Mouse (Mus musculus): ENCODE data around the gene Zbtb39. TPM values are rescaled to one million over a fixed set of nuclear protein-coding genes. Genes with fewer than 3 reads are reported as not detected.

The Zbtb39 gene
- polyA plus RNA-seq, 1 experiment, result 3.1 TPM

DNA sequence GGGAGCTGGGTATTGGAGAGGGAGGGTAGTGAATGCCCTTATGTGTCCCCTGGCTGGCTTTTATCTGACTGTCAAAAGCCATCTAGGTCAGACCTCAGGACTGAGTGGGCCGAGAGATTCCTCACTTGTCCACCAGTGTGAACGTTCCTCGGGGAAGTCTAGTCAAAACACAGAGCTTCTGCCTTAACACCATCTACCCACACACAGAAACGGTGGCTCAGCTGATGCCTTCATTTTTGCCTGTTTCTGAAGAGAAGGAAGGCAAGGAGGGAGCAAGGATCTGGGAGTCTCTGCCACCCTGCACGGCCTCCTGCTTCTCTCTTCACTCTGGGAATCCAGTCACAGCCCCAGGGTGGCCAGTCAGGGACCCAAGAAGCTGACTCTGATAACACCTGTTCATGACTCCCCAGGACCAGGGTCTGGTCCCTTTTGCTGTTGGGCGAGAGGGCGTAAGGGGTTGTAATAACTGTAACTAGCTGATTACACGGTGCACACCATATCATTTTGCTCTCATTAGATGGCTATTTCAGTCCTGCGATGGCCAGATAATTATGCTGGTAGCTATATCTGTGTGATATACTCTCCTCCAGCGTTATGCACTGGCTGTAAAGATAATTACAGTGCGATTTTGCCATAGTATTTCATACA is 8.9 kb upstream of the Zbtb39 start:
- peak; percentile 56 for TF ChIP-seq GATA1 (IDR thresholded peaks at IDR 0.05; ENCODE audit: low read length)

- TF ChIP-seq GATA1 (IDR thresholded peaks at IDR 0.05; ENCODE audit: low read length), result no peak
Measured at GRCm38 (mm10) chr10:127730933-127731310, 8.4 kb upstream of the Zbtb39 start.

- no peak for TF ChIP-seq GATA1 (IDR thresholded peaks at IDR 0.05; ENCODE audit: low read length)
Measured at GRCm38 (mm10) chr10:127731397-127731796, 7.9 kb upstream of the Zbtb39 start.

GRCm38 (mm10) chr10:127734434-127734833 is 4.9 kb upstream of the Zbtb39 start:
- no peak for TF ChIP-seq GATA1 (IDR thresholded peaks at IDR 0.05; ENCODE audit: low read length)

GRCm38 (mm10) chr10:127736266-127736665 is 3.1 kb upstream of the Zbtb39 start:
- no peak for TF ChIP-seq GATA1 (IDR thresholded peaks at IDR 0.05; ENCODE audit: low read length)

DNA sequence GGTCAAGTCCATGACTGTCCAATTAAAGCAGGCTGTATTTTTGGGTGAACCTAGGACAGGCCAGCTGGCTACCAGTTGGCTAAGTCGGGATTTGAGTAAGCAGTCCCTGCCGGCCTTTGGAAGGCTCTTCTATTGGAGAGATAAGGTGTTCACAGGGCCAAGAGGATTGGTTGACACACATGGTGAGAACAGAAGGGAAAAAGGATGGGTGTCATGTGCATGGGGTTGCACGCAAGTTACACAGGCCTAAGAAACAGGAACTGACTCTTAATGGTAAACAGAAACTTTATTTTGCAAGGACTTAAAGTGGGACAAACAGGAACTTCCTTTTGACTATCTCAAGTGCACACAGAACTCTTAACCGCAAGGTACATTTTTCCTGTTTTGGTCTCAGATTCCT is 2.4 kb upstream of the Zbtb39 start:
- TF ChIP-seq GATA1 (IDR thresholded peaks at IDR 0.05; ENCODE audit: low read length), result no peak

DNA sequence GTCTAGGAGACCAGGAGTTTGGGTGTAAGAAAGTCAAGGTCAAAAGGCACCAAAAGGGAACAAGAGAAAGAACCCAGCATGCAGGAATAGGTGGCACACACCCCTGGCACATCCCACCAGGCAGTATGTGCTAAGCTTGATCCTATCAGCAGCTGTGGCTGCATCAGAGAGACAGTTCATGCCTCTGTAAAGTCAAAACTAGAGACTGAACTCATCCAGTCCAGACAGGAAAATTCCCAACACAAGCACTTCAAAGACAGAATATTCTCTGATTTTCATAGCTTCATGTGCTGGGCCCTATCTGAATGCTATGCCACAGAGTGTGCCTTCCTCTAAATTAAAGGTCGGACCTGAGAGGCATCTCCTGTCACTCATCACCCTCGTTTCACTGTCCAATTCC is 1.8 kb upstream of the Zbtb39 start:
- no peak for TF ChIP-seq GATA1 (IDR thresholded peaks at IDR 0.05; ENCODE audit: low read length)

- TF ChIP-seq GATA1 (IDR thresholded peaks at IDR 0.05; ENCODE audit: low read length), result no peak
Measured at GRCm38 (mm10) chr10:127738151-127738882, 1.0 kb upstream of the Zbtb39 start.

DNA sequence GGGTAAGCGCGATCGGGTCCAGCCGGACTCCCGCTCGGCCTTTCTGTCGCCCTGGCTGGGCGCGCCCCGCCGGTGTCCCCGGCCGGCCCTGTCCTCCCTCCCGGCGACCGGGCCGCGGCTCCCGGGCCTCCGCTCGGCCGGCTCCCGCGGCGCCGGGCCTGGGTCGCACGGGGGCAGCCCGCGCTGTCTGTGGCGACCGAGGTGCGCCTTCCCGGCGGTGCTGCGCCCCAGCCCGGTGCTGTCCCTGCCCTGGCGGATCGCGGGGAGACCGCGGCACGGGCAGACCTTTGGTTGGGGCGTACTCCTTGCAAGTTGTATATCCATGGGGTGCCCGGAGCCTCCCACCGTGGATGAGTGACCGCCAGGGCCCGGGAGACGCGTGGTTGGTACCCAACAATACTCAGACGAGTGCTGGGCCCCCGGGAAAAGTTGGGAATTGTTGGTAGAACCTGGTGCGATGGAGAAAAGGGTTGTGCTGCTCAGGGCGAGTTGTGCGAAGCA is 373 bp downstream of the Zbtb39 start:
- TF ChIP-seq GATA1 (IDR thresholded peaks at IDR 0.05; ENCODE audit: low read length), result no peak

DNA sequence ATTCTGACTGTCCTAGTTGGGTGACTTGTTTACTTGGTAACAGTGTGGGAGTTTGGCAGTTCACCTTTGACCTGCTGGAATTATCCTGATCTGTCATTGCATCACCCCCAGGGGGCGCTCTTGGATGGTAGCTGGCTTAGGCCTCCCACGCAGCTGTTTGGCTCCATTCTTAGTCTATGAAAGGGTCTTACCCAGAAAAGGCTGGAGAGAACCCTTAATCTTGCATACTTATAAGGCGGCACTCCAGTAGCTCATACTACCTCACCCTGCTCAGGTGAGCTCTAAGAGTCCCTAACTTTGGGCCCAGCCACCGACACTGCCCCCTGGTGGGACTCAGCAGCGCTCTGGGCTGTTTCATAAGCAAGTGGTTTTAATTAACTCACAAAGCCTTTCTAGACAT is 5.3 kb downstream of the Zbtb39 start:
- no peak for TF ChIP-seq GATA1 (IDR thresholded peaks at IDR 0.05; ENCODE audit: low read length)

GRCm38 (mm10) chr10:127745886-127746285 is 6.5 kb downstream of the Zbtb39 start:
- no peak for TF ChIP-seq GATA1 (IDR thresholded peaks at IDR 0.05; ENCODE audit: low read length)

- no peak for TF ChIP-seq GATA1 (IDR thresholded peaks at IDR 0.05; ENCODE audit: low read length)
Measured at GRCm38 (mm10) chr10:127747254-127747653, 7.9 kb downstream of the Zbtb39 start.

GRCm38 (mm10) chr10:127748847-127749612 is 9.7 kb downstream of the Zbtb39 start:
- no peak for TF ChIP-seq GATA1 (IDR thresholded peaks at IDR 0.05; ENCODE audit: low read length)

DNA sequence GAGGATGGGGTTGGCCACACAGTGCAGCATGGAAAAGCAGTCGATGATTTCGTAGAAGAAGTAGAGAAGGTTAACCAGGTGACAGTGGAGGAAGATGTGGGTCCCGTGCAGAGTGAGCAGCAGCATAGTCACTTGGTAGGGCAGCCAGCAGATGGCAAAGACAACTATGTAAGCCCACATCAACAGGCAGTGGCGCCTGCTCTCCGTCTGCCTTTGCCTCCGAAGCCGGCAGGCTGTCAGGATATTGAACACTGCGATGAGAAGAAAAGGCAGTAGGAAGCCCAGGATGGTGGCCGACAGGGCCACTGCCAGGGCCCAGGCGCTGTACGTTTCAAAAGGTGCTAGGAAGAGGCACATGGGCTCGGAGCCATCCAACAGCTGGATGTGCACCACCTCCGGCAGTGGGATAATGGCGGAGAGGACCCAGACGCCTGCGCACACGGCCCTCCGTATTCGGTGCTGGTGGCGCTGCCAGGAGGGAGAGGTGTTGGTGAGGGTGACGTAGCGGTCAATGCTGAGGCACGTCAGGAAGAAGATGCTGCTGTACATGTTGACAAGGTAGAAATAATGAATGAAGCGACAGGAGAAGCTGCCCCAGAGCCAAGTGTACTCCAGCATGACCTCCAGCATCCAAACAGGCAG is 10.9 kb downstream of the Zbtb39 start:
- TF ChIP-seq GATA1 (IDR thresholded peaks at IDR 0.05; ENCODE audit: low read length), result no peak

DNA sequence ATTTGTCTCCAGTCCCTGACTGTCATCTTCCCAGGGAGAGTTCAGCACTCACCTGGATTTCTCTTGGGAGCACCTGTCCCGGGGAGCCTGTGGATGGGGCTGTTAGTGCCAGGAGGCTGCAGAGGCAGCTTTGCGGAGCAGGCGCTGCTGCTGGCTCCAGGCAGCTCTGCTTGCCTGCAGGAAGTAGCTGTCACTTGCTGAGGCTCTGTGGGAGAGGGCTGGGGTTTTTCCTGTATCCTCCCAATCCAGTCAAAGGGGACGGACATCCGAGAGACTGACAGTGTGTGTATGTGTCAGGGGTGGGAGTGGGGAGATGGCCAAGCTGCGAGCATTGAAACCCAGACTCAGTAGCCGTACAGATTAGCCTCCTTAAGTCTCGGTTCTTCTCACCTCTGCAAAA is 12.2 kb downstream of the Zbtb39 start, which contains the start of gene Gpr182:
Gene Gpr182, minus strand, starts transcription at position 185 of the 400 bp plus-strand sequence.
- no peak for TF ChIP-seq GATA1 (IDR thresholded peaks at IDR 0.05; ENCODE audit: low read length)

All from G1E-ER4 (cell line).